Mouse (Mus musculus) spleen, adult 2 months (tissue): ENCODE results near the gene Zfp1.

Experiments
- CTCF ChIP-seq: fragments of 200-500 bp; IDR thresholded peaks from 2 replicates; pipeline ENCODE4 v1.5.1; 2011; ENCODE audit warnings: mild to moderate bottlenecking, inconsistent platforms; ENCODE audit not compliant: insufficient read depth, insufficient read length, insufficient replicate concordance; ENCODE audit errors: extremely low read depth
- POLR2A ChIP-seq: fragments of 200-500 bp; IDR thresholded peaks from 2 replicates; pipeline ENCODE4 v1.6.1; 2011; ENCODE audit warnings: low read depth, low read length, inconsistent platforms

DNA sequence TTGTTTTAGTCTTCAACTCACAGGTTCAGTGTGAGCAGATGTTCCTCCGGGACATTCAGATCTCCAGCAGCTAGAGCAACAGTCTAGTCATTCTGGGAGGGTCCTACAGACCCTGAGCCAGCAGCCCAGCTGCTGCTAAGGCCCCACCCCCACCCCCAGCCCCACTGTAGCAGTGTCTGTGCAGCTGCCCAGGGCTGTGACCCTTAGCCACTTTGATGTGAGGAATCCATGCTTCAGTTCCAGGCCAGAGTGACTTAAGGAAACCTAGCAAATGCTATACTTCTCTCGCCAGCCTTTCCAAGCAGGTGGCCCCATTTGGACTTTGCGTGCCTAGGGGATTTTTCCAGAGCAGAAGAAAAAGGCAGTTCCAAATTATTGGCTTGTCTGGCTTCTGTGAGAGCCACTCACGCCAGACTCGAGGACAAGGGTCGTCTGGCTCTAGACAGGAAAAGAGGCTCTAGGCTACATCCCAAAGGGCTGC is 50.1 kb downstream of the Zfp1 start:
- TF ChIP-seq POLR2A = no peak
- TF ChIP-seq CTCF = no peak
